Mouse (Mus musculus) neutrophil, adult 5-6 weeks (primary cell): ENCODE results near the gene Iqsec1. TPM values are rescaled to one million over a fixed set of nuclear protein-coding genes. Genes with fewer than 3 reads are reported as not detected.

Experiments
- ATAC-seq: fragments of 151-379, 151-347 bp; 2 replicates; pipeline ENCODE4 v1.8.0; 2017; ENCODE audit warnings: mild to moderate bottlenecking, moderate TSS enrichment; ENCODE audit not compliant: insufficient number of reproducible peaks, poor library complexity, low FRiP score, severe bottlenecking; ENCODE audit errors: extremely low read depth
- total RNA-seq: library from RNA; stranded (forward); fragments of 200-1000 nt; gene quantifications from 2 replicates; pipeline ENCODE4 v1.2.3, GENCODE M21; 2017

Gene Iqsec1
- total RNA-seq, 1 experiment from 2014 or later: 167 TPM

DNA sequence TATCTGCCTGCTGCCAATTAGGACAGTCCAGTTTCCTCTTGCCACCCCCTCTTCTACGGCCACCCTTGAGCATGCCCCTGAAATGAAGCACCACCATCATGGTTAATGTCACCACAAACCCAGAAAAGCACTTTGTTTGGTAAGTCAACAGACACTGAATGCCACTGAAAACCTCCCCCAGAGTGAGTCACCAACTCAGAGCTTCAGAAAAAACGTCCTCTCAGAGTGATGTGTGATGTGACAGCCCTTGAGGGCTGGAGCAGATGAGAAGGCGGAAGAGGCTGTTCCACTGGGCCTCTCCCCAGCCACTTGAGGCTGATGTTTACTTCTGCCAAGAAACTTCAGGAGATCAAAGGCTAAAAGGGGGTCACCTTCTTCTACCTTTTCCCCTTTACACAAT is 4.4 kb downstream of the Iqsec1 start:
- no peak for ATAC-seq

DNA sequence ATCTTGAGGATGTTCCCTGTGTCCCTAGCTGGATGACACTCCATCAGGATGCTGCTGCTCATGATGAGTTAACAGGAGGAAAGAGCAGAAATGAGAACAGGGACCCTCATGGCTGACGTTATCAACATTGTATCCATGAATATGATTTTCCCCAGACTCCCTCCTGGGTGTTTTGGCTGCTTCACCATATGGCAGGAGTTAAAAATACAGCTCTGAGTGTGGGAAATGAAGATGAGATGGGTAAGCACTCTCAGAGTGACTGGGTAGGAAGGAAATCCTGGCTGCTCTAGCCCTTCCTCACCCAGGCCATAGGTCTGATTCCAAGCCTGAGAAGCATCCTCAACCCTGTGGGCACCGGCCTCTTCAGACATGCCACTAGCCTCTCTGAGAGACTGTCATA is 14.2 kb downstream of the Iqsec1 start:
- ATAC-seq: no peak

DNA sequence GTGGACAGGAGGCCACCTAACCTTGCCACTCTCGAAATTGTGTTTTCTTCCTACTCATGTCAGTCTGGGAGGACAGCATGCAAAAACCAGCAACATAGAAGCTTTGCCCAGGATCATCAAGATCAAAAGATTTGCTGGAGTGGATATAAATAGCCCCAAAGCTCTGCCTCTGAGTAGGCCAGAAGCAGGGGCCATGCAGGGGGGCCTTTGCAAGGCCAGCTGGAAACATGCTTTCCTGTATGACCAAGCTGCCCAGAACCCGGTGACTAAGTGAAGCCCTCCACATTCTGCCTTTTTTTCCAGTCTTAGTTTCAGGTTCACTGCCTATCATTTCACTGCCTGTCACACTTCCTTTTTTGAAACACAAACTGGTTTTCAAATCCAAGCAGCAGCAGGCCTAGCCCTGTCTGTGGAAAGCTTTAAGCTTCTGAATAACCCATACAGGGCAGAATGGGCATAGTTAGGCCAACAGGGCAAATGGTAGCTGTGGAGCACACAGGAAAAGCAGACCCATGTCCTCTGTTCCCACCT is 19.1 kb downstream of the Iqsec1 start:
- ATAC-seq: no peak

DNA sequence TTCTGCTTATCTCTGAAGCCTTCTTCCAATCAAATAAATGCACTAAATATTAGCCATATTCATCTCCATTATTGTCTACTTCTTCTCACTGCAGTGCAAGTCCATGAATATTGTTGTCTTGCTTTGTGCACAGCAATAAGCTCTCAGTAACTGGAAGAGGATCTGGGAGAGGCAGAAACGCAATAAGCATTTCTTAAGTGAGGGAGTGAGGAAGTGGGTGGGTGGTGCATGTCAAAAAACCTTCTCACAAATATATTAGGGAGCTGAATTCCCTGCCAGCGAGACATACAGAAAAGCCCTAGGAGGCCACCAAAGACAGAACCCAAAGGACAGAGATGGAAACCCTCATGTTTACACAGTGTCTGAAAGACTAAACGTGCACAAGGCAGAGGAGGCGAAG is 35.1 kb downstream of the Iqsec1 start:
- no peak for ATAC-seq

DNA sequence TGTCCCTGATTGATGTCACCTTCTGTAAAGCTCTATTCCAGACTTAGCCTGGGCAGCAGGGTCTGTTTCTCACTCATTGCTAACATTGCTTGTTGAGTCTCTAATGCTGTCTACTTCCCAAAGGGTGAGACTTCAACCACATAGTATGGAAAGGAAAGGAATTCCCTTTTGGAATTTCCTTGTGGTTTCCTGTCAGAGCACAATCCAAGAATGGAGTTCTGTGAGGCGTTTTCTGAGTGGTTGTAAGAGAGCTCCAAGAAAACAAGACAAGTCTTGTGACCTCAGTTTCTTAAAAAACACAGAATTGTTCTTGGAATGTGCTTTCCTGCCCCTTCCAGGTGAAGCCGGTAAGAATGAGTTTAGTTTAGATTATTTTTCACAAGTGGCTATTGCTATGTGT is 37.5 kb downstream of the Iqsec1 start:
- no peak for ATAC-seq

DNA sequence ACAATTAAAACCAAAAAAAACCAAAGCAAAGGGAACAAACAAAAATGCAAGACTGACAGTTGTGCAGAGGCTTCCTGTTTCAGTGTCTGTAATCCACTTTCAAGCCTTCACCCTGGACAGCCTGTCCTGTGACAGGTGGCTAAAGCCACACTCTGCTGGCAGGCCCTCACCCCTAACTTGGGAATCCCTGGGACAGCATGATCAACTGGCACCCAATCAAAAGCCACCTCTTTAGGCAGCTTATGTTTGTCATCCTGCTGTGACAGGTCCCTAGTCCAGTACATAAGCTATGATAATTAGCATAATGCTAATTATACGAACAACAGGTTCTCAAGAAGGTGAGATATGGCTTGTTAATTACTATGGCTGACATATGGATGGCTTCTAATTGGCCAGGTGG is 40.4 kb downstream of the Iqsec1 start:
- no peak for ATAC-seq

DNA sequence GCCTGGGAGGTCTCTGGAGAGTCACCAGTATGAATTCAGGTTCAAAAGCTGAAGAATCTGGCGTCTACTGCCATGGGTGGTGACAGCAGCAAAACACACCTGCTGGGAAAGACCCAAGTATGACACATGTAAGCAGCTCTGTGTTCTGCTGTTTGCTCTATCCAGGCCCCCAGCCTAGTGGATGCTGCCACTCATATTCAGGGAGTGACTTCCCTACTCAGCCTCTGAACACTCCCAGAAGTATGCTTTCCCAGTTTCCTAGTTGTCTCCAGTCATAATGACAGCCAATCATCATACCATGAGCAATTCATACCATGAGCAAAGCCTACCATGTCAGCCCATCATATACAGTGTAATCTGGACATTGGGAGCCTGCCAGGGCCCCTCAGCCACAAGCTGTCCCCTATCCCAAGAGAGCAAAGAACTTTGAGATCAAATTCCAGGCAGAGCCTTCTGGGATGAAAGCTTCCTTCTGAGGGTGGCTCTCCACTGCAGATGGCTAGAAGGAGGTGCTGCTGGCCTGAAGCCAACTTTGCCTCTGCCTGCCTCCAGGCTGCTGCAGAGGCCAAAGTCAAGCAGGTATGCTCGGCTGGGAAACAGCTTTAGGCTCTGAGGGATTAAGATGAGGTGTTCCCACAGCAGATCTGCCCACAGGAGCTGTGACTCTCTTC is 42.8 kb downstream of the Iqsec1 start:
- ATAC-seq: no peak

DNA sequence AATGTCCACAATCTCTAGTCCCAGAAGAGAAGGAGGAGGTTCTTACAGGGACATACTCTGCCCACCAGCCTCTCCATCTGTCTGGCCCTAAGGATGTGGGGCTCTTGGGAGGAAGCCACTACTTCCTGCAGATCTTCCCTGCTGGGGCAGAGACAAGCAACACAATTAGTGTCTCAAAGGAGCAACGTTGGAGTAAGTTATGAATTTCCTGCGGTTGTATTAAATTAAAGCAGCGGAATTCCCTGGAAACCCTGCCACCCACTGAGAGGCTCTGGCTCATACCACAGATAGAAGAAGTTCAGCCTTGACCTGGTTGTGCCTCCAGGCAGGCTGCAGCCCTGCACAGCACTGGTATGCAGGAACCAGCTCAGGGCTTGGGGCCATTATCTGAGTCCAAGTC is 47.2 kb downstream of the Iqsec1 start:
- no peak for ATAC-seq

DNA sequence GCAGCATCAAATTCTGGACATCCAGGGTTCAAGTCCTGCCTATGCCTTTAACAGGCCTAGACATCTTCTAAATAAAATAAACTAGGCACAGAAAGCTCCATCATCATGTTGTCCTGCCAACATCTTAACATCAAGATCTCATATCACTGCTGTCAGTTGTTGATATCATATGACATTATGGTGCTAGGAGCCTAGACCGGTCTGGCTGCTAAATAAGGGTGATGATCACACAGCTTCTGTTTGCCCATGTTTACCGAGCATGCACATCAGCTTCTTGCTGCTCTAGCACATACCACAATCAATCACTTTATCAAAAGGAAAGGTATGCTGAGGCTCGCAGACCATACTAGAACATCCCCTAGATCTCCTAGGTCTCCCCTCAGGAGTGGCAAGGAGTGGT is 54.8 kb downstream of the Iqsec1 start:
- ATAC-seq: no peak

DNA sequence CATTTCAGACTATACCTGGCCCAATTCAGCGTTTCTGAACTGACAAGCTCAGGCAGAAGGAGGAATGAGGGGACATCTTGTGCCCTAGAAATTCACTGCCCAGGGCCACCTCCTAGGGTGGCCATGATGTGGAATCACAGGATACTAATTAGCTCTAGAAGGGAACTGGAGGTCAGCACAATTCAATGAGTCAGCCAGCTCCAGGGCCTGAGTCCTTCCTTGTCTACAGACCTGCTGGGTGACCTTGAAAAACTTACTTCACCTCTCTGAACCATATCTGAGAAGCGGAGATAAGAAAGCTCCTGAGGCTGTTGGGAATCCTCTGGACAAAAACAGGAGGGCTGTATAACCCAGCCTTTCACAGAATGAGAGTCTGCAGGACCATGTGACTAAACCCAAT is 59.7 kb downstream of the Iqsec1 start:
- ATAC-seq: no peak

DNA sequence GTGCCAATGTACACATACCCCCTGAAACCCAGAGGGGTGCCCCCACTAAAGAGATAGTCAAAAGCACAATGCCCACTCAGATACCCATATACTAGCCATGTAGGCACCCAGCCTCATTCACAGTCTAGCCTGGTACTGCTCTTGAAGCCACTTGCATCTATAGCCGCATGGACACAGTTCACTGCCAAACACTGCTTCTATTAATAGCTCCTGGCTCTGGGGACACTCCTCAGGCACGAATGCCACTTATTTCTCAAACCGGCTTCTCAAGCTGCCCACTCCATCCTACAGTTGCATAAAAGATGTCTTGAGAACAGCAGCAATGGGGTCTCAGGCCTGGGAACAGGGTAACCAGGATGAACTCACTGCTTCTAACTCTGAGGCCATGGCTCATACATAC is 63.0 kb downstream of the Iqsec1 start:
- ATAC-seq: no peak

DNA sequence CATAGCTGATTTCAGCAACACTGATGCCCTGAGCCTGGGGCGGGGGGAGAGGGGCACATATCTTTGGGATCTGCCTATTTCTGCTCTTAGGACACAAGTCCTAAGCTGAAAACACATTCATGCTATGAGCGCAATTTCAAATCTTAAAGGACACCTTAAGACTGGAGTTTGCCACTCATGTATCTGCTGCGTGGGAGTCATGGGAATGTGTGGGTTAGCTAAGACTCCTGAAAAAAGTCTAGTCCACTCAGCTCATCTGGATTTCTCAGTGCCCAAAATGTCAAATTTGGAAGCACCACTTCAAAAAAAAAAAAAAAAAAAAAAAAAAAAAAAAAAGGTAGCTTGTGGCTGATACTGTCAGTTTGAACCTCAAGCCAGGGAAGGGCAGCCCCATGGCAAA is 63.7 kb downstream of the Iqsec1 start:
- ATAC-seq: no peak

DNA sequence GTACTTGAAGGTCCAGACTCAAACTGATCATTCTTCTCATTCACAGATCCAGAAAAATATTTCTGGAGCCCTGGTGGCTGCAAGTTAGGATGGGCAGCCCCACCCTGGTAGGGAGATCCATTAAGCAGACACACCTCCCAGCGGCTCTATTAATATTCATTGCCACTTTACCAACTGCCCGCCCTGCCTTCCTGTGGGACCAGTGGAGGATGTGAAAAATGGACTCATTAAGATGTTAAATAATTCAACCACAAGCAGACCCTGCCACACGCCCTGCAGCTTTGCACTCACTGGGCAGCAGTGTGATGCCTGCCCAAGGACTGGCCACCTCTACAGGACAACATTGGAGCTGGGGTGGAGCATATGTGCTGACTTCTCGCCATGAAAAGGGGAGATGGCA is 64.1 kb downstream of the Iqsec1 start:
- no peak for ATAC-seq

DNA sequence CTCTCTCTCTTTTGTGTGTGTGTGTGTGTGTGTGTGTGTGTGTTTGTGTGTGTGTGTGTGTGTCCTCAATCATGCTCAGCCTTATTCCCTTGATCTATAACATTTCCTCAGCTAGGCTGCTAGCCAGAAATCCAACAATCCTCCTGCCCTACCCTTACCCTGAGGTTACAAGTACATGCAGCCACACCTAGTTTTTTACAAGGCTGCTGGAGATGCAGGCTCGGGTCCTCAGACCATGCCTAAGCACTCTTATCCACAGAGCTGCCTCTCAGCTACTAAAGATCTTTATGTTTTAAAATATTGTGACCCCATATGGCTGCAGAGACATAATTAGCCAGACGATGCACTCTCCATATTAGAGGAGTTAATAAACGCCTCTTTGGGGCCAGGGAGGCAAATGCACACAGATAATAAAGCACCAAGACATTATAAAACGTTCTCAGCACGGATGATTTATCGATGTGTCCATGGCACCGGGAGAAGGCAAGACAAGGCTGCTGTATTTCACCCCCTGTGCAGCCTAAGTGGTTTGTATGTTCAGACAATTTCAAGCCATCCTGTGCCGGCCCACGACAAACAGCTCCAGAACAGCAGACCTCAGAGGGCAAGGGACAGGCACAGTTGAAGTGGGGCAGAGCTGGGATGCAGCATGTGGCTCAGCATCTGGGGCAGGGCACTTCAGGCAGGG is 67.1 kb downstream of the Iqsec1 start:
- no peak for ATAC-seq

DNA sequence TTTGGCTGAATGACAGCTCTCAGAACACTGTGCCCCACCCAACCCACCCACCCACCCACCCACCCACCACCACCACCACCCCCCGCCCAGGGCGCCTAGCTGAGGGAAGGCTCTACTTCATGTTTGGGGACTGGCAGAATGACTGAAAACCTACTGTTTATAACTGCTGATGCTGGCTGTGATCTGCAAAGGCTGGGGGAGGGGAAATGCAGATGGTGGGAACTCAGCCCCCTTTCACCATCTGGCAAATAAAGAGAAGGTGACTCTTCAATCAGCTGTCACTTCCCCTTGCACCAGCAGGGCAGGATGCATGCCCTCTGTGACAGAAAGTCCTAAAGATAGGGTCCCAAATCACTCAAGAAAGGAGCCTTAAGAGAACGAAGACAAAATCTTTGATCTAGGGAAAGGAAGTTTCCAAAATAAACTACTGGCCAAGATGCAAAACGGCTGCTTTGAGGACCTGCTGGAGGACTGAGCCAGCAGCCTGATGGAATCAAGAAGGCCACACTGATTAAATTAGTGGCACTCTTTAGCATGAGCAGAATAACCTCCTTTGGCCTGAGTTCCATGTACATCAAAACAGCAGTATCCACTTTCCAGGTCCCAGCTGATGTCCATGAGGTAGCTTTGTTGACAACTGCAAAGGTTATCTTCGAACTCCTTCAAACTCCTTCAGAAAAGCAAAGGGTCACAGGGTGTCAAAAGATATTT is 67.8 kb downstream of the Iqsec1 start:
- no peak for ATAC-seq

DNA sequence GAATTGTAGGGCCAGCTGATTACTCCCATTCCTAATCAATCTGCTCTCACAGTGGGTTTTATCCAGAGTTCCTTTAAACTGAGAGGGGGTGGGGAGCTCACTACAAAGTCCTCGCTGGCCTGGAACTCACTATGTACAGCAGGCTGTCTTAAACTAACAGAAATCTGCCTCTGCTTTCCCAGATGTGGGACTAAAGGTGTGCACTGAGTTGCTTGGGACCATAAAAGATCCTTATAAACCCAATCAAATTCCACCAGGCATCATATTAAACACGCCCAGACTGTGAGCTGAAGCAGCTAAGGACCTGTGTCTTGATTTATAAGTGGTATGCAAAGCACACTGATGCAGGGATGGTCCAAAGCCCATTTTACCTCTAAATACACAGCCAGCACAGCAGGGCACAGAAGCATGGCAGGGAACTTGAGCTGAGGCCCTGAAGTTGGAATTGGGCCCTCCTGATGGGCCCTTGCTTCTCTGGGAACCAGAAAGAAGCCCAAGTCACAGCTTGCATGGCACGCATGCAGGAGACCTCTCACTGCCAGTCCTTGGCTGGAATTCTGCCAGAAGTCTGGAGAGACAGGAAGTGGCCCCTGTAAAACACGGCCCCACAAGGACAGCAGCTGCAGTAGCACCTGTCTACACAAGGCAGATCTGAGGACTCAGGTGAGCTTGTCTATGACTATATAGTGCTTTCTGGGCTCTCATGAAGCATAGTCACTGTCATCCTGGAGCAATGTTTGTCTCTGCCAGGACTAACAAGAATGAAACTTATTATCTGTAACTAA is 68.7 kb downstream of the Iqsec1 start:
- ATAC-seq: no peak

DNA sequence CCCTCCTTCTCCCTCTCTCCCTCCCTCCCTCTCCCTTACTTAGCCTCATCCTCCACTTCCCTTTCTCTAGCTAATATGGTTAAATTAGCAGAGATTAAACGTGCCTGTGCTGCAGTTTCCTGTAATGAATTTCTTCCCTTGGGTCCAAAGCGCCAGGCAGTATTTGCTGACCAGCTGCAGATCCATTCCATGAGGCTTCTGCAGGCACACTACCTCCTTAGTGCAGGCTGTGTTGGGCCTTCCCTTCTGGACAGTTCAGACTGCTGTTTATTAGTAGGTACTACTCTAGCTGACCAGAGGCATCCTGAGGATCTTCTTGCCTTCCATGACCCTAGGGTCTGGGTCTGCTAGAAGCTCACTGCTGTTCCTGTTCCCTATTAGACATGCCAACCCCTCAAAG is 72.9 kb downstream of the Iqsec1 start:
- ATAC-seq: no peak

DNA sequence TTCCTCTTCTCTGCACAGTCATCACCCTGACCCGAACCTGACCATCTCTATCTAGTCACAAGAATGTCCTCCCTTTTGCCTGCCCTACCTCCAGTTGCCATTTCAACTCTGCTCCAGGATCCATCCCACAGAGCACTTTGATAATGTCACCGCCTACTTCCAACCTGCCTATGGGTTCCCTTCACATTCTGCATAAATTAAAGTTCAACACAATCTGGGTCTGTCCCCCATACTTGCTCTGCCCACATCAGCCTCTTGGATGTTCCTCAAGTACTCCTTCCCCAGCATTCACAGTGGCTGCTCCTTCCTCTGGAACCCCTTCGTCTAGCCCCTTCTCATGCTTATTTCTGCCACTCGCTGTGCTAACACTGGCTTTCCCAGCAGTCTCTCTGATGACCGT is 74.7 kb downstream of the Iqsec1 start:
- no peak for ATAC-seq

DNA sequence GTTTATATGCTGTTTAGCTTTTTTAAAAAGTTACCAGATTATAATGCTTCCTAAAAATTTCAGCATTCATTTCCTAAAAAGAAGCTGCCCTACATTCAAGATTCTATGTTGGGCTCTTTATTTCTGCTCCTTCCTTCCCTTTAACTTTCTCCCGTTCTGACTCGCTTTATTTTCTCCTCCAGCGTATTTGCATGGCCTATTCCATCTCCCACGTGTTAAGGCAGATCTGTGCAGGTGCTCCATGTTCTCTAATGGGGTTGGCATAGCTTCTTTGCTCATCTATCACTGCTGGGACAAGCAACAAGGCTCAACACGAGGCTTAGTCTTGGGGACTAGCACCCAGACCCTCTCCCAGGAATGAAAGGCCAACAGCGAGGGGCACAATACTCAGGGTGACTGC is 75.7 kb downstream of the Iqsec1 start:
- ATAC-seq: no peak
